Mouse (Mus musculus): ENCODE measurements around the gene Taf5l. TPM values are rescaled to one million over a fixed set of nuclear protein-coding genes. Genes with fewer than 3 reads are reported as not detected.

The Taf5l gene
- 14.4 TPM for polyA plus RNA-seq (2014; fragmentation: Illumina TruSeq; extraction: RNeasy Lipid Tissue Mini Kit (QIAGEN cat#74804); ENCODE audit: low read depth, low replicate concordance)

DNA sequence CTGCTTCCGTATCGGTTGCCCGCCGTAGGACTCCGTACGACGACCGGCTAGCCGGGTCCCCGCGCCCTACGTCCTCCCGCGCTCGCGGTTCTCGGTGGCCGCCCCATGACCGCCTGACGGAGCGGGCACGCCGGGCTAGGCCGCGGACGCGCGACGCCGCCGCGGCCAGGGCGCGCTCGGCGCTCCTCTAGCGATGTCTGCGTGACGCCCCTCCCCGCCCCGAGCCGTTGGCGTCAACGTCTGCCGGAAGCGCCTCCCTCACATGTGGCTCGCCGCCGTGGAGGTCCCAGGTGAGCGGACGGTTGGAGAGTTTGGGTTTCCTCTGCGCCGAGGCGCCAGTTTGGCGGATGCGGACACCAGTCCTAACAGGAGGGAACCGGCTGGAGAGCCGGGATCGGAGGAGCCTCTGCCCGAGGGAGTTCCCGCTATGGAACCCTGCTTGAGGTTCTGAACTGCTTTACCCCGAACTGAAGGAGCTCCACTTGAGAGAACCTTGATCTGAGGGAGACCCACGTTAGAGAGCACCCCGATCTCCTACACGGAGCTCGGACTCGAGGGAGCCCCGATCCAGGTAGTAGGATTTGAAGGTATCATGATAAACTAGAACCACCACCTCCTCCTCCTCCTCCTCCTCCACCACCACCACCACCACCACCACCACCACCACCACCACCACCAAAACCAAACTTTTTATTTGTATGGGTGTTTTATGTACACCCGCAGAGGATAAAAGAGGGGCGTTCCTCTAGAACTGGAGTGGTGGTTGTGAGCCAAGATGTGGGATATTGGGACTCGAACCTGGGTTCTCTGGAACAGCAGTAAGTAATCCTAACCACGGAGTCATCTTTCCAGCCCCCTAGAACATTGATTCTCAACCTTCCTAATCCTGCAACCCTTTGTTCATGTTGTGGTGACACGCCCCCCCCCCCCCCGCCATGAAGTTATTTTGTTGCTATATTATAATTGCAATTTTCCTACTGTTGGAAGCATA lies at the start of gene Taf5l, which contains the start of gene Urb2:
Taf5l (minus strand) TSS at position 161 of the 991 bp plus-strand sequence.
Urb2 (plus strand) TSS at position 272 of the 991 bp plus-strand sequence.

DNA sequence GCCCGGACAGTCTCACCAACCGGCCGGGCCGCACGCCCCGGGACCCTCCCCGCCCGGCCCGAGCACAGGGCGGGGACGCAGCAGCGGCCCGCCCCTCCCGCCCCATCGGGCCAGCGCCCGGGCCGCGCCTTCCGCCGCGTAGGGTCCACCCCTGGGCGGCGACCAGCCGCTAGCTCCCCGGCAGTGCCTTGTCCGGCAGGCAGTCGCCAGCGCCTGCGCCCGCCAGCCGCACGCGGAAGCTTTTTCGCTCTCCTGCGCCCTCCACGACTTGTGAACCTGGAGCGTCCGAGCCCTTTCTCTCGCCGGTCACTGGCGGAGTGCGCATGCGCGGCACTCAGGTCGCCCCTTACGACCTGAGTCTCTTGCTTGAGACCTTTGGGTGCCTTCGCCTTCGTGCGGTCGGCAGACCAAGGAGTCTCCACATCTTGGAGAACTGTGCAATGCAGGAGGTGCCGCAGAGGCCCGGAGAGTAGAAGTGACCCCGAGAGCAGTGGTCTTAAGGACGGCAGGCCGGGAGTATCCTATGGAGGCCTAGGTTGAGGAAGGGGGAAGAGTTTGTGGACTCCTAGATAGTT lies 38.3 kb downstream of the Taf5l start, which contains the start of gene Abcb10:
Abcb10 (minus strand) TSS at position 297 of the 575 bp plus-strand sequence.

GRCm38 (mm10) chr8:123948942-123949685 lies 72.1 kb downstream of the Taf5l start, which contains the start of gene Nup133:
Gene Nup133 (minus strand): TSS chr8:123949265.

Other genes with a start within 250 kb of the Taf5l start
- 4.2 TPM for gene Rab4a, start 215.4 kb downstream of the Taf5l start, polyA plus RNA-seq (2014; fragmentation: Illumina TruSeq; extraction: RNeasy Lipid Tissue Mini Kit (QIAGEN cat#74804); ENCODE audit: low read depth, low replicate concordance)
- gene Ccsap, start 161.2 kb downstream of the Taf5l start, polyA plus RNA-seq (2014; fragmentation: Illumina TruSeq; extraction: RNeasy Lipid Tissue Mini Kit (QIAGEN cat#74804); ENCODE audit: low read depth, low replicate concordance), result 0.37 TPM
- 202 TPM for gene Acta1, start 126.6 kb downstream of the Taf5l start, polyA plus RNA-seq (2014; fragmentation: Illumina TruSeq; extraction: RNeasy Lipid Tissue Mini Kit (QIAGEN cat#74804); ENCODE audit: low read depth, low replicate concordance)
- gene Nup133, start 72.1 kb downstream of the Taf5l start, polyA plus RNA-seq (2014; fragmentation: Illumina TruSeq; extraction: RNeasy Lipid Tissue Mini Kit (QIAGEN cat#74804); ENCODE audit: low read depth, low replicate concordance), result 9.2 TPM
- gene Abcb10, start 38.3 kb downstream of the Taf5l start, polyA plus RNA-seq (2014; fragmentation: Illumina TruSeq; extraction: RNeasy Lipid Tissue Mini Kit (QIAGEN cat#74804); ENCODE audit: low read depth, low replicate concordance), result 24.3 TPM
- gene Urb2, start 111 bp upstream of the Taf5l start, polyA plus RNA-seq (2014; fragmentation: Illumina TruSeq; extraction: RNeasy Lipid Tissue Mini Kit (QIAGEN cat#74804); ENCODE audit: low read depth, low replicate concordance), result 3.8 TPM
- gene Galnt2, start 210.0 kb upstream of the Taf5l start, polyA plus RNA-seq (2014; fragmentation: Illumina TruSeq; extraction: RNeasy Lipid Tissue Mini Kit (QIAGEN cat#74804); ENCODE audit: low read depth, low replicate concordance), result 11.9 TPM